In the genomic region with DNA sequence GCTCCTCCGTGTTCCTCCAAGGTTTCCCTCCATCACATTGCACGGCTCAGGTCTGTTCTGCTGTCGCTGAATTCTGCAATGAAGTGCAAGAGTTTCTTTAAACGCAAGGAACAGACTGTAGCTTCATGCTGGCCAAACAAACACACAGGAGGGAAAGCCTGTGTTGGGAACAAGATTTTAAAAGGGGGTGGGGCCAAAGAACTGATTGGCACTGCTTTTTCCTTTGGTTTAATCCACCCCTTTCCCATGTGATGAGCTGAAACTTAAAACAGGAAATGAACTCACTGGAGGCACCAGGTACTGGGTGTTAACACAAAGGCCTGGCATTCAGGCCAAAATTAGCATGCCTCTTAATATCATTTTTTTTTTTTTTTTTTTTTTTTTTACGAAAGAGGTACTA, we compare ENCODE assay signal across 15 mouse cellular contexts.
DNase-seq lines count a peak whose midpoint lies in the region; ATAC-seq and TF ChIP-seq lines count a peak whose summit lies in the region.
"Had no signal": no experiment of that assay in that cellular context is flagged by ENCODE, and none has a peak within 500 bp of the region (broad histone marks: within the 10 kb centered on the region; RNA-seq: fewer than 3 reads in every experiment).

No protein-coding gene starts in this region.

- H3K27me3 ChIP-seq in forebrain, embryonic 10.5 days (ENCODE audit: poor library complexity, severe bottlenecking): no peaks in the 10 kb centered on the region
- no peaks in the 10 kb centered on the region for H3K27me3 ChIP-seq in forebrain, embryonic 16.5 days (replicated peaks; ENCODE audit: control insufficient read depth, insufficient read depth, low read length)
- no peaks in the 10 kb centered on the region for H3K27me3 ChIP-seq in kidney, postnatal 0 days (ENCODE audit: insufficient read depth, low read length)
- no peaks in the 10 kb centered on the region for H3K27me3 ChIP-seq in embryonic facial prominence, embryonic 12.5 days
- no peaks in the 10 kb centered on the region for H3K27me3 ChIP-seq in limb, embryonic 13.5 days
- H3K27me3 ChIP-seq: intestine, embryonic 15.5 days had no signal

- no peak overlapping the region for H3K9ac ChIP-seq in forebrain, embryonic 16.5 days (replicated peaks; ENCODE audit: low read depth, low read length)
- no peak overlapping the region for H3K9ac ChIP-seq in kidney, postnatal 0 days (ENCODE audit: low read depth, low read length)
- no peak overlapping the region for H3K9ac ChIP-seq in embryonic facial prominence, embryonic 12.5 days
- H3K9ac ChIP-seq in limb, embryonic 13.5 days: peak overlapping the region; percentile 40; the same call in 1 of the 2 replicates
- H3K9ac ChIP-seq: intestine, embryonic 15.5 days had no signal

- H3K27ac ChIP-seq in forebrain, embryonic 10.5 days: peak overlapping the region; percentile 74
- H3K27ac ChIP-seq in forebrain, embryonic 16.5 days (ENCODE audit: low read length): no peak overlapping the region
- peak overlapping the region; percentile 14; the same call in 1 of the 2 replicates for H3K27ac ChIP-seq in kidney, postnatal 0 days
- H3K27ac ChIP-seq in embryonic facial prominence, embryonic 12.5 days: peak overlapping the region; percentile 83
- peak overlapping the region; percentile 93 for H3K27ac ChIP-seq in limb, embryonic 13.5 days
- H3K27ac ChIP-seq: intestine, embryonic 15.5 days had no signal

- WGBS in forebrain, embryonic 10.5 days: 90% methylated on average over 5 of the region's 5 CpGs
- 80% methylated on average over 5 of the region's 5 CpGs for WGBS in forebrain, embryonic 16.5 days
- WGBS in kidney, postnatal 0 days: 86% methylated on average over 5 of the region's 5 CpGs
- 66% methylated on average over 5 of the region's 5 CpGs for WGBS in embryonic facial prominence, embryonic 12.5 days
- 45% methylated on average over 5 of the region's 5 CpGs for WGBS in limb, embryonic 13.5 days

- DNase-seq in forebrain, embryonic 10.5 days (ENCODE audit: extremely low spot score, low spot score): no peak
- DNase-seq in kidney, postnatal 0 days (ENCODE audit: low spot score): no peak
- DNase-seq in kidney, postnatal 25 days: no peak
- DNase-seq in urinary bladder, postnatal 4 days (ENCODE audit: low spot score in 2 of 2): no peak
- DNase-seq: cerebellum, adult 9-10 months; embryo, embryonic 11 days; layer of hippocampus, adult 9-11 months; lung, adult 2 months; right cerebral cortex, postnatal 14 days had no signal

- no peak overlapping the region for H3K4me3 ChIP-seq in forebrain, embryonic 10.5 days
- no peak overlapping the region for H3K4me3 ChIP-seq in forebrain, embryonic 16.5 days (replicated peaks; ENCODE audit: low read length)
- no peak overlapping the region for H3K4me3 ChIP-seq in kidney, postnatal 0 days (replicated peaks; ENCODE audit: low read depth, low read length)
- H3K4me3 ChIP-seq in embryonic facial prominence, embryonic 12.5 days: no peak overlapping the region
- H3K4me3 ChIP-seq in limb, embryonic 13.5 days: no peak overlapping the region
- H3K4me3 ChIP-seq: intestine, embryonic 15.5 days; megakaryocyte, embryonic 14.5 days had no signal

- peaks cover 54% of the 10 kb centered on the region for H3K36me3 ChIP-seq in forebrain, embryonic 10.5 days (replicated peaks)
- peaks cover 2% of the 10 kb centered on the region; the same call in 1 of the 2 replicates for H3K36me3 ChIP-seq in forebrain, embryonic 16.5 days (ENCODE audit: control insufficient read depth, insufficient read depth)
- H3K36me3 ChIP-seq in kidney, postnatal 0 days (ENCODE audit: insufficient read depth, low read length): peaks cover 20% of the 10 kb centered on the region
- H3K36me3 ChIP-seq in embryonic facial prominence, embryonic 12.5 days: peaks cover 26% of the 10 kb centered on the region
- peaks cover 55% of the 10 kb centered on the region for H3K36me3 ChIP-seq in limb, embryonic 13.5 days

- H3K4me1 ChIP-seq in forebrain, embryonic 10.5 days: peaks cover 38% of the 10 kb centered on the region
- peaks cover 3% of the 10 kb centered on the region; the same call in 1 of the 2 replicates for H3K4me1 ChIP-seq in forebrain, embryonic 16.5 days (replicated peaks; ENCODE audit: control insufficient read depth, insufficient read depth, low read length)
- H3K4me1 ChIP-seq in kidney, postnatal 0 days (replicated peaks; ENCODE audit: insufficient read depth, low read length): no peaks in the 10 kb centered on the region
- peaks cover 39% of the 10 kb centered on the region for H3K4me1 ChIP-seq in embryonic facial prominence, embryonic 12.5 days
- peaks cover 52% of the 10 kb centered on the region for H3K4me1 ChIP-seq in limb, embryonic 13.5 days
- H3K4me1 ChIP-seq: megakaryocyte, embryonic 14.5 days had no signal

- H3K9me3 ChIP-seq in forebrain, embryonic 10.5 days: no peaks in the 10 kb centered on the region
- no peaks in the 10 kb centered on the region for H3K9me3 ChIP-seq in forebrain, embryonic 16.5 days (ENCODE audit: control insufficient read depth, low read length)
- H3K9me3 ChIP-seq in kidney, postnatal 0 days (replicated peaks; ENCODE audit: low read length): no peaks in the 10 kb centered on the region
- H3K9me3 ChIP-seq in embryonic facial prominence, embryonic 12.5 days: no peaks in the 10 kb centered on the region
- H3K9me3 ChIP-seq in limb, embryonic 13.5 days: no peaks in the 10 kb centered on the region
- H3K9me3 ChIP-seq: intestine, embryonic 15.5 days had no signal

- H3K4me2 ChIP-seq in forebrain, embryonic 16.5 days (ENCODE audit: low read length): no peak overlapping the region
- H3K4me2 ChIP-seq in kidney, postnatal 0 days (ENCODE audit: low read length): no peak overlapping the region
- H3K4me2 ChIP-seq in embryonic facial prominence, embryonic 12.5 days (replicated peaks): no peak overlapping the region
- peak overlapping the region; percentile 27 for H3K4me2 ChIP-seq in limb, embryonic 13.5 days (replicated peaks)
- H3K4me2 ChIP-seq: intestine, embryonic 15.5 days had no signal

- no peak for ATAC-seq in forebrain, embryonic 16.5 days
- ATAC-seq in kidney, postnatal 0 days (replicated peaks; ENCODE audit: low FRiP score, low read depth): no peak
- no peak for ATAC-seq in embryonic facial prominence, embryonic 12.5 days (ENCODE audit: insufficient number of reproducible peaks, insufficient read depth, low FRiP score, low TSS enrichment)
- ATAC-seq in limb, embryonic 13.5 days (ENCODE audit: low FRiP score, low read depth): no peak
- ATAC-seq in megakaryocyte-erythroid progenitor cell, adult 5-6 weeks (replicated peaks; ENCODE audit: low FRiP score, low TSS enrichment, poor library complexity, severe bottlenecking): no peak
- ATAC-seq: intestine, embryonic 15.5 days had no signal

- no peak for TF ChIP-seq CTCF in kidney, postnatal 0 days (IDR thresholded peaks at IDR 0.05; ENCODE audit: low read depth)
